Mouse (Mus musculus): ENCODE data around the gene Smg9. TPM values are rescaled to one million over a fixed set of nuclear protein-coding genes. Genes with fewer than 3 reads are reported as not detected.

The Smg9 gene
- polyA plus RNA-seq (2017; shearing (Covaris generic)) = 10 to 100 TPM; 27.9 to 29.4 TPM

- peak; percentile 90 for ATAC-seq
Measured at GRCm38 (mm10) chr7:24399256-24400081, at the start of gene Smg9. Gene Smg9 (plus strand): TSS chr7:24399619.

GRCm38 (mm10) chr7:24355646-24356045, 43.8 kb upstream of the Smg9 start:
- no peak for ATAC-seq

GRCm38 (mm10) chr7:24356081-24356480, 43.3 kb upstream of the Smg9 start:
- no peak for ATAC-seq

- no peak for ATAC-seq
Measured at GRCm38 (mm10) chr7:24357899-24358298, 41.5 kb upstream of the Smg9 start.

GRCm38 (mm10) chr7:24359269-24359668, 40.1 kb upstream of the Smg9 start:
- no peak for ATAC-seq

- ATAC-seq = no peak
Measured at GRCm38 (mm10) chr7:24361001-24361400, 38.4 kb upstream of the Smg9 start.

- ATAC-seq = no peak
Measured at GRCm38 (mm10) chr7:24363228-24363627, 36.2 kb upstream of the Smg9 start.

GRCm38 (mm10) chr7:24364827-24365226, 34.6 kb upstream of the Smg9 start:
- peak; percentile 31 for ATAC-seq

- ATAC-seq = no peak
Measured at GRCm38 (mm10) chr7:24365258-24366014, 34.0 kb upstream of the Smg9 start.

GRCm38 (mm10) chr7:24366716-24367632, 32.4 kb upstream of the Smg9 start:
- peak; percentile 42 for ATAC-seq

- peak; percentile 12 for ATAC-seq
Measured at GRCm38 (mm10) chr7:24368226-24368625, 31.2 kb upstream of the Smg9 start.

- no peak for ATAC-seq
Measured at GRCm38 (mm10) chr7:24368946-24369345, 30.5 kb upstream of the Smg9 start.

- peak; percentile 66 for ATAC-seq
Measured at GRCm38 (mm10) chr7:24369731-24370541, 29.5 kb upstream of the Smg9 start, which contains the start of gene Kcnn4. Gene Kcnn4 (plus strand): TSS chr7:24370263.

- no peak for ATAC-seq
Measured at GRCm38 (mm10) chr7:24371012-24371808, 28.2 kb upstream of the Smg9 start.

GRCm38 (mm10) chr7:24371809-24372145, 27.6 kb upstream of the Smg9 start:
- ATAC-seq = no peak

GRCm38 (mm10) chr7:24372300-24372699, 27.1 kb upstream of the Smg9 start:
- no peak for ATAC-seq

GRCm38 (mm10) chr7:24372786-24373185, 26.6 kb upstream of the Smg9 start:
- no peak for ATAC-seq

GRCm38 (mm10) chr7:24373538-24374379, 25.7 kb upstream of the Smg9 start:
- ATAC-seq = peak; percentile 43

- no peak for ATAC-seq
Measured at GRCm38 (mm10) chr7:24376456-24376855, 23.0 kb upstream of the Smg9 start.
